Mouse (Mus musculus) thymus, adult 2 months (tissue): ENCODE results near the gene Wdr66.

Source experiments
- CTCF ChIP-seq: fragments of 200-500 bp; IDR thresholded peaks from 2 replicates; pipeline ENCODE4 v1.5.1; 2012; ENCODE audit warnings: mild to moderate bottlenecking, control low read depth, low read length, moderate library complexity, borderline replicate concordance; ENCODE audit not compliant: control insufficient read depth, poor library complexity, insufficient read depth; ENCODE audit errors: extremely low read depth
- POLR2A ChIP-seq: fragments of 200-500 bp; IDR thresholded peaks from 2 replicates; pipeline ENCODE4 v1.6.1; 2012; ENCODE audit warnings: mild to moderate bottlenecking, low read length, control low read depth, moderate library complexity; ENCODE audit not compliant: control insufficient read depth, poor library complexity, insufficient read depth; ENCODE audit errors: extremely low read depth

GRCm38 (mm10) chr5:123227762-123228523, 24.0 kb upstream of the Wdr66 start:
- TF ChIP-seq CTCF = 0 out of 2 replicates have a peak, but pooled peaks have one; percentile 31
- TF ChIP-seq POLR2A = peak; percentile 46; the same call in 1 of the 2 replicates
